Mouse (Mus musculus): ENCODE measurements around the gene Cacna2d2. TPM values are rescaled to one million over a fixed set of nuclear protein-coding genes. Genes with fewer than 3 reads are reported as not detected.
A peak's percentile ranks its signal among the peaks of the same experiment; 100 is the strongest.

Gene Cacna2d2
- total and polyA plus RNA-seq, 3 experiments: 12.9 to 14.1 (median 13.3) TPM

DNA sequence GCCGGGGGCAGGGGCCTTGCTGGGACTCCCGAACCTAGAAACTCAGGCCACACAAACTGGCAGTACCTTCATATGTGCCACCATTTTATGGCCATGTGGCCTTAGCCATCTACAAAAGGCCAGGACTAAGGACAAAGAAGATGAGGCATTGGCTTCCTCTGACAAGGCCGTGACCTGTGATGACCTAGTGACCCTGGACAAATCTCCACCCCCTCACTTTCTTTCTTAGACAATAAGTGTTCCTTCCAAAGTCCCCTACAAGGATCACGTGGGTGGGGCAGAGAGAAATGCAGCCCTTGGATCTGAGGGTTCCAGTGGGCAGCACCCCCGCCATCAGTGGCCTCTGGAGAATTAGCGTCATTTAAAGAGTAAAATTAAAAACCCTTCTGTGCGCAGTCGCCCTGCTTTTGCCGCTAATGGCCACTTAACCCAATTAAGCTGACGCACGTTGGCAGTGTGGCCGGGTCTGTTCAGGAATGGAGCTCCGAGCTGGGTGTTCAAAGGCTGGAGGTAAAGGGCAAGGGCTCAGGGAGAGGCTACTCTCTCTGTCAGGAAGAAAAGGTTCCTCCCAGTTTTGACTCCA, 69.9 kb downstream of the Cacna2d2 start:
- WGBS: 80% methylated on average over 13 of the region's 13 CpGs
- Histone ChIP-seq H3K27ac (no peak overlapping the region), H3K4me1 (ENCODE audit: control insufficient read depth, insufficient read depth, low read length) (no peaks in the 10 kb centered on the region), H3K9ac (ENCODE audit: low read depth, low read length) (no peak overlapping the region), H3K27me3 (ENCODE audit: control insufficient read depth, insufficient read depth, low read length) (no peaks in the 10 kb centered on the region), H3K36me3 (ENCODE audit: control insufficient read depth, insufficient read depth, low read length) (no peaks in the 10 kb centered on the region), H3K79me2 (replicated peaks; ENCODE audit: control insufficient read depth, insufficient read depth, low read length) (no peaks in the 10 kb centered on the region), H3K4me3 (no peak overlapping the region)
- no peak for DNase-seq
- no peak for TF ChIP-seq EP300 (IDR thresholded peaks at IDR 0.05; ENCODE audit: insufficient read depth, low read depth, low read length)
- TF ChIP-seq CTCF (IDR thresholded peaks at IDR 0.05): no peak
- no peak for TF ChIP-seq POLR2A (IDR thresholded peaks at IDR 0.05; ENCODE audit: insufficient read depth, low read depth, low read length)
- intact Hi-C loops (cut with DNase I): no loop called here

DNA sequence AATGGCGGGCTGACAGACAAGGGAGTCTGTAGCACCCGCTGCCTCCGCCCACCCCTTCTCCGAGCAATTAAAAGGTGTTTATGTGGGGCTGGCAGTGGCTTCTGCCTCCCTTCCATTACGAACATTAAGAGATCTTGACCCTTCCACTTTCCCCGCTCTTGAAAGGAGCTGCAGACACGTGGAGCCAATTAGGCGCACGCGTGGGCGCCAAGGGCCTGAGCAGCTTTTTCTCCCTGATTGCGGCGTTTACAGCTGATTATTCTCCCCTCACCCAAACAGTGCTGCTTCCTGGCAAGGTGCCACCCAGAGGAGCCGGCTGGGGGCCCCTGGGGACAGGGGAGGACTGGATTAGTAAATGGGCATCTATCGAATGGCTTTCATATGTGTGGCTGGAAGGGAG, 71.0 kb downstream of the Cacna2d2 start:
- H3K4me1 ChIP-seq (ENCODE audit: control insufficient read depth, insufficient read depth, low read length): no peaks in the 10 kb centered on the region
- TF ChIP-seq POLR2A (IDR thresholded peaks at IDR 0.05; ENCODE audit: insufficient read depth, low read depth, low read length) (no peak), CTCF (IDR thresholded peaks at IDR 0.05) (no peak), EP300 (IDR thresholded peaks at IDR 0.05; ENCODE audit: insufficient read depth, low read depth, low read length) (no peak)
- no peak for DNase-seq
- intact Hi-C loops (cut with DNase I): no loop called here
- H3K4me3 ChIP-seq: no peak overlapping the region
- no peaks in the 10 kb centered on the region for H3K27me3 ChIP-seq (ENCODE audit: control insufficient read depth, insufficient read depth, low read length)
- no peaks in the 10 kb centered on the region for H3K79me2 ChIP-seq (replicated peaks; ENCODE audit: control insufficient read depth, insufficient read depth, low read length)
- H3K27ac ChIP-seq: no peak overlapping the region
- no peaks in the 10 kb centered on the region for H3K36me3 ChIP-seq (ENCODE audit: control insufficient read depth, insufficient read depth, low read length)
- no peak overlapping the region for H3K9ac ChIP-seq (ENCODE audit: low read depth, low read length)
- WGBS: 76% methylated on average over 15 of the region's 15 CpGs

DNA sequence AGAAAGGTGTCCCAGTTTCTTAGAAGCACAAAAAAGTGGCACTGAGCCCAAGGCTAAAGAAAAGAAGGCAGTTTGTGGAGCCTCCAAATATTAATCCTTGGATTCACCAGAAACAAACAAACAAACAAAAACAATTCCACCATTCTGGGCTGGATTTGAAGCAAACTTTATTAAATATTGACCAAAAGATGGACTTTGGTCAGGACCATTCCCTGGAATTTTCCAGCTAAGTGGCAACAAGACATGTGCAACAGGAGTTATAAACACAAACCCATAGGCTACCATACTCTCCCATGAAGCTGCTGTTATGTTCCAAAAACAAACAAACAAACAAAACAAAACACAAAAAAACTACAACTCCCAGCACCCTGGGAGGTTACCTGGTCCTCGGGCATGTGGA, 74.6 kb downstream of the Cacna2d2 start:
- H3K27ac ChIP-seq: no peak overlapping the region
- no peak overlapping the region for H3K9ac ChIP-seq (ENCODE audit: low read depth, low read length)
- H3K79me2 ChIP-seq (replicated peaks; ENCODE audit: control insufficient read depth, insufficient read depth, low read length): no peaks in the 10 kb centered on the region
- TF ChIP-seq POLR2A (IDR thresholded peaks at IDR 0.05; ENCODE audit: insufficient read depth, low read depth, low read length) (no peak), EP300 (IDR thresholded peaks at IDR 0.05; ENCODE audit: insufficient read depth, low read depth, low read length) (no peak), CTCF (IDR thresholded peaks at IDR 0.05) (no peak)
- no peaks in the 10 kb centered on the region for H3K4me1 ChIP-seq (ENCODE audit: control insufficient read depth, insufficient read depth, low read length)
- H3K27me3 ChIP-seq (ENCODE audit: control insufficient read depth, insufficient read depth, low read length): no peaks in the 10 kb centered on the region
- intact Hi-C loops (cut with DNase I): no loop called here
- H3K4me3 ChIP-seq: no peak overlapping the region
- H3K36me3 ChIP-seq (ENCODE audit: control insufficient read depth, insufficient read depth, low read length): no peaks in the 10 kb centered on the region
- DNase-seq: no peak
- 72% methylated on average over 1 of the region's 1 CpGs for WGBS

DNA sequence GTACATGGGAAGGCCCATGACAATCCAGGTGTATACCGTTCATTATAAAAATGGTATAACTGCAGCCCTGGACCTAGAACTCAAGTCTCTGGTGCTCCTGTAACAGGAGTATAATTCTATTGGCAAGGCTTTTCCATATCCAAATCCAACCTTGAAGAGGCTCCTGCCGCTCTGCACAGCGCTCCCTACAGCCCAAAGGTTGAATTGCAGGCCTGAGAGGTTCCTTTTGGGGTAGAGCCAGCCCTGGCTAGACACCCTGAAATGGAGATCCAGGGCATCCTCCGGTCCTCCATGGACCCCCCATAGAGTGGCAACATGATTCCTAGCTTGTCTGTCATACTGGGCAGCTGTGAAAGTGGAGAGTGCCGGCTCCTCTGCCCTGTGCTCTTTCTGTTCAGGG, 79.6 kb downstream of the Cacna2d2 start:
- no peaks in the 10 kb centered on the region for H3K79me2 ChIP-seq (replicated peaks; ENCODE audit: control insufficient read depth, insufficient read depth, low read length)
- H3K4me3 ChIP-seq: no peak overlapping the region
- DNase-seq: no peak
- intact Hi-C loops (cut with DNase I): no loop called here
- H3K9ac ChIP-seq (ENCODE audit: low read depth, low read length): no peak overlapping the region
- H3K4me1 ChIP-seq (ENCODE audit: control insufficient read depth, insufficient read depth, low read length): no peaks in the 10 kb centered on the region
- H3K27ac ChIP-seq: no peak overlapping the region
- H3K27me3 ChIP-seq (ENCODE audit: control insufficient read depth, insufficient read depth, low read length): no peaks in the 10 kb centered on the region
- H3K36me3 ChIP-seq (ENCODE audit: control insufficient read depth, insufficient read depth, low read length): no peaks in the 10 kb centered on the region
- TF ChIP-seq POLR2A (IDR thresholded peaks at IDR 0.05; ENCODE audit: insufficient read depth, low read depth, low read length) (no peak), CTCF (IDR thresholded peaks at IDR 0.05) (peak; percentile 13; the same call in 1 of the 2 replicates), EP300 (IDR thresholded peaks at IDR 0.05; ENCODE audit: insufficient read depth, low read depth, low read length) (no peak)
- 44% methylated on average over 5 of the region's 5 CpGs for WGBS

DNA sequence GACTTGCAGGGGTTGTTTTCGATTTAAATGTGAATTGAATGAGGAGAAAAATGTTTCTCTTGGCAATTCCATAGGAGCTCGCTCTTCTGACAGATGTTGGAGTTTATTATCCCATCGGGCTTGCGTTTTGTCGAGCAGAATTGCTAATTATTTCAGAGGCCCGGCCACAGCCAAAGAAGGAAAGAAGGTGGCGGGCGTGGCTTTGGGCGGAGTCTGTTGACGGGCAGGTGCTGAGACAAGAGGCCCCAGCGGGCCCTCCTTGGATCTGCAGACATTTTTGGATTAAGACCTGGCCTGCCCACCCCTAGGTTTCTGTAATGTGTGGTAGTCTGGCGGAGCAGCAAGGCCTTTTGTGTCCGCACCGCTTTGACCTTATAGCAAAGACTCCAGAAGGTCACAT, 80.2 kb downstream of the Cacna2d2 start:
- WGBS: 36% methylated on average over 14 of the region's 14 CpGs
- no peaks in the 10 kb centered on the region for H3K4me1 ChIP-seq (ENCODE audit: control insufficient read depth, insufficient read depth, low read length)
- H3K27ac ChIP-seq: no peak overlapping the region
- no peak for DNase-seq
- TF ChIP-seq EP300 (IDR thresholded peaks at IDR 0.05; ENCODE audit: insufficient read depth, low read depth, low read length): no peak
- no peaks in the 10 kb centered on the region for H3K36me3 ChIP-seq (ENCODE audit: control insufficient read depth, insufficient read depth, low read length)
- no peaks in the 10 kb centered on the region for H3K79me2 ChIP-seq (replicated peaks; ENCODE audit: control insufficient read depth, insufficient read depth, low read length)
- H3K27me3 ChIP-seq (ENCODE audit: control insufficient read depth, insufficient read depth, low read length): no peaks in the 10 kb centered on the region
- intact Hi-C loops (cut with DNase I): no loop called here
- H3K4me3 ChIP-seq: no peak overlapping the region
- no peak overlapping the region for H3K9ac ChIP-seq (ENCODE audit: low read depth, low read length)

DNA sequence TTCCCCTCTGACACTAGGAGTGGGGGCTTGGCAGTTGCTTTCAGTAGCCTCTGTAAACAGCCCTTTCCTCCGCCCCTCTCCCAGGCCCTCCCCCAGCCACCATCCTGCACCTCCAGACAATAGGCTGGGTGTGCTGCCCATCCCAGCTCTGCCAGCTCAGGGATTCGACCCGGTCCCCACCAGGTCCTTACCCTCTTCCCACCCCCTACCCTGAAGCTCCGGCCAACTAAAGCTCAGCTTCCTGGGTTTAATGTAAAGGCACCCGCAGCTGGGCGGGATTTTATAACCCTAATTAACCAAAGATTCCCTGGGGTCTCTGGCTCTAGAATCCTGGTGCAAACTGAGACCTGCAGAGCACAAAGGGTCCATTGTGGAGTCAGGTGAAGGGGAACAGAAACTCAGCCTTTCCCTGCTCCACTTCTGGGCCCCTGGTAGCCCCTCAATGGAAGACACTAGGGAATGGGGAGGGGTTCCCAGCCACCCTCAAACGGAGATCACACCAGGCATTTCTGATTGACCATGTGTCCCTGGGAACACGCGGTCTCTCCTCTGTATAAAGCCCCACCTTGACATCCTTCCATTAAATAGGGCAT, 81.2 kb downstream of the Cacna2d2 start:
- Histone ChIP-seq H3K36me3 (ENCODE audit: control insufficient read depth, insufficient read depth, low read length) (no peaks in the 10 kb centered on the region), H3K79me2 (replicated peaks; ENCODE audit: control insufficient read depth, insufficient read depth, low read length) (no peaks in the 10 kb centered on the region), H3K9ac (ENCODE audit: low read depth, low read length) (no peak overlapping the region), H3K27ac (no peak overlapping the region), H3K27me3 (ENCODE audit: control insufficient read depth, insufficient read depth, low read length) (no peaks in the 10 kb centered on the region), H3K4me1 (ENCODE audit: control insufficient read depth, insufficient read depth, low read length) (no peaks in the 10 kb centered on the region), H3K4me3 (no peak overlapping the region)
- DNase-seq: no peak
- intact Hi-C loops (cut with DNase I): no loop called here
- WGBS: 35% methylated on average over 9 of the region's 9 CpGs
- TF ChIP-seq EP300 (IDR thresholded peaks at IDR 0.05; ENCODE audit: insufficient read depth, low read depth, low read length): no peak
- no peak for TF ChIP-seq CTCF (IDR thresholded peaks at IDR 0.05)
- no peak for TF ChIP-seq POLR2A (IDR thresholded peaks at IDR 0.05; ENCODE audit: insufficient read depth, low read depth, low read length)

All from heart, adult 2 months (tissue).